Mouse (Mus musculus) heart, postnatal 10 days (tissue): ENCODE results near the gene Qsox1. TPM values are rescaled to one million over a fixed set of nuclear protein-coding genes. Genes with fewer than 3 reads are reported as not detected.

Experiments used
- DNase-seq, 2 experiments: peaks; one replicate each; pipeline ENCODE4 v3.0.0; 2021
- intact Hi-C: fragments of 180-260 bp; cut with DNase I; formaldehyde crosslinking; loops from one replicate; pipeline ENCODE4 v1.15.1; 2025
- total RNA-seq, 2 experiments: library from RNA; stranded (reverse); gene quantifications; 2 replicates each; pipeline ENCODE4 v1.2.3; 2021

Gene Qsox1
- total RNA-seq, 2 experiments from 2014 or later, result 64.9 to 69.7 TPM

GRCm38 (mm10) chr1:155801014-155801991, 11.4 kb downstream of the Qsox1 start:
- intact Hi-C loops, result no loop called here
- no peak for DNase-seq

GRCm38 (mm10) chr1:155798000-155798399, 14.7 kb downstream of the Qsox1 start:
- intact Hi-C loops, result no loop called here
- DNase-seq, result no peak

DNA sequence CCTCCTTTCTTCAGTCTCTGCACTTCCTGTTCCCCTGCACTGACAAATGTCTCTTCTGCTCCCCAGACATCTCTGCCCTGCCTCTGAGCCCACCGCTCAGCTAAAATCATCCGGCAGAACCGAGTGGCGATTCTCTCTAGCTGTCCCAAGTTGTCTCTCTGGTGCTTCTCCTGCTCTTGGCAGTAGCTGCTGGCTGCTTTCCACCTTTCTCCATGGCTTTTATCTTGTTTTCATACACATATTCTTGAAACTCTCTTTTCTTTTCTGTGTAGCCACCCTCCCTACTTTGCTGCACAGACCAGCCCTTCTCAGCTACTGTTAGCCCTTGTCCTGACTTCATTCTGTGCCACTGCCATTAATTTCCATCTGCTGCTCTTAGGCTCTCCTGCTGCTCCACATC, 15.3 kb downstream of the Qsox1 start:
- peak; percentile 30 to 50 for DNase-seq
- intact Hi-C loops, result no loop called here

DNA sequence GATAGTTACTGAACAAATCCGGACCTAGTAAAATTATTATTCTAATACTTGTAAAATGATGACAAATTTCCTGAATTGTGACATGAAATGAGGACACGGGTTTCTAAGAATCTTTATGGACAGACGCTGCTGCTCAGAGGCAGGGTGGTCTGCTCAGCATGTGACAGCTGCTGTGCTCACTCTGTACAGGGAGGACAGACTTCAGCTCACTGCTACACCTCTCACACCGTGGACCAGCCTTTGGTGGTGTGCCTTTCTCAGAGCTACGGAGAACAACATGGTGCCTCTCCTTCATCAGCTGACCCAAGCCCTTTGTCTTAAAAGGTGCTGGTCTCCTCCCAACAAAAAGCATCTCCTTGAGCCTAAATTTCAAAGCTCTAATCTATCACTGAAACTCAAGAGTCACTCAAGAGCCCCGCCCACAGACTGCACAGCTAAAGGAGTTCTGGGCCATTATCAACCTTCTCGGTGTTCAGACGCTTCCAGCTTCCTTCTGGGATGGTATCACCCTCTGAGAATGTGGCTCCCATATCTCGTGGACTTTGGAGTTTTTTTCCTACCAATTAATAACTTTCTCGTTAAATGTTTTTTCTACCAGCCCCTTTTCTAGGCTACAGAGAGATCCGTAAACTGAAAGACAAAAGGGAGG, 15.8 kb downstream of the Qsox1 start:
- intact Hi-C loops, result no loop called here
- DNase-seq, result no peak

DNA sequence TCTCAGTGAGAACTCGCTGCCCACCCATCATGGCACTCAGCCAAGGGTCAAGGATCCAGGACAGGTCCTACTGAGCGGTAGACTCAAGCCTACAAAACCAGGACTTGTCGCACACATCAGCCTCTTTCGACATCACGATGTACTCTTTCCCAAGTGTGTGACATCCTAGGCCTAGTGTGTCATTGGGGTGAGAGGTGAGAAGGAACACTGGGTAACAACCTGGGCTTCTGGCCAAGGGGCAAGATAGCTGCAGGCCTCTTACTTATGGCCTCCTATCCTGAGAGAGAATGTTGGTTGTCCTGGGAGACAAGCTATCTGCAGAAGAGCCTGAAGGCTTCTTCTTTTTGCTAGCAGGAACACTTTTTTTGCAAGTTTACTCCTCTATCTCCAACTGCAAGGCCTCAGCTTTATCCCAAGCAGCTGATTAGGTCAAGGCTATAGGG, 16.9 kb downstream of the Qsox1 start:
- peak; percentile 22 to 34 for DNase-seq
- intact Hi-C loops, result no loop called here

DNA sequence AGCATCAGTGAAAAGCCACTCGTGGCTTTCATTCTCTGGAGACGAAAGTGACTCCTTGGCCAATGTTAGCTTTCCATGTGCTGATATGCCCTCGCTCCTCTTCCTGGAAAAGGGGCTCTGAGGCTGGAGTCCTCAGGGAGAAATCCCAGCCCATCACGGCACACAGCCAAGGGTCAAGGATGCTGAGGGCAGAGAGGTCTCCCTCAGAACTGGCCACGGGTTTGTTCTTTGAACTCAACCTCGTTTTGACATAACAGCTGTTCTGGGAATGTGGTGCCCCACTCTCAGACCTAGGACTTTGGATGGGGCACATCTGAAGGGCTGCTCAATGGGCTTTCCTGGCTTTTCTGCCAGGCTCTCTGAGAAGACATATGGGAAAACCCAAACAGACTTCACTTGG, 17.8 kb downstream of the Qsox1 start:
- intact Hi-C loops, result loop anchor here (5.0 kb wide), 1 partner anchor 67 kb away; no protein-coding TSS in a partner anchor
- no peak for DNase-seq

GRCm38 (mm10) chr1:155791919-155792318, 20.8 kb downstream of the Qsox1 start:
- intact Hi-C loops, result loop anchor here (5.0 kb wide), 1 partner anchor 70 kb away; no protein-coding TSS in a partner anchor
- DNase-seq, result no peak

DNA sequence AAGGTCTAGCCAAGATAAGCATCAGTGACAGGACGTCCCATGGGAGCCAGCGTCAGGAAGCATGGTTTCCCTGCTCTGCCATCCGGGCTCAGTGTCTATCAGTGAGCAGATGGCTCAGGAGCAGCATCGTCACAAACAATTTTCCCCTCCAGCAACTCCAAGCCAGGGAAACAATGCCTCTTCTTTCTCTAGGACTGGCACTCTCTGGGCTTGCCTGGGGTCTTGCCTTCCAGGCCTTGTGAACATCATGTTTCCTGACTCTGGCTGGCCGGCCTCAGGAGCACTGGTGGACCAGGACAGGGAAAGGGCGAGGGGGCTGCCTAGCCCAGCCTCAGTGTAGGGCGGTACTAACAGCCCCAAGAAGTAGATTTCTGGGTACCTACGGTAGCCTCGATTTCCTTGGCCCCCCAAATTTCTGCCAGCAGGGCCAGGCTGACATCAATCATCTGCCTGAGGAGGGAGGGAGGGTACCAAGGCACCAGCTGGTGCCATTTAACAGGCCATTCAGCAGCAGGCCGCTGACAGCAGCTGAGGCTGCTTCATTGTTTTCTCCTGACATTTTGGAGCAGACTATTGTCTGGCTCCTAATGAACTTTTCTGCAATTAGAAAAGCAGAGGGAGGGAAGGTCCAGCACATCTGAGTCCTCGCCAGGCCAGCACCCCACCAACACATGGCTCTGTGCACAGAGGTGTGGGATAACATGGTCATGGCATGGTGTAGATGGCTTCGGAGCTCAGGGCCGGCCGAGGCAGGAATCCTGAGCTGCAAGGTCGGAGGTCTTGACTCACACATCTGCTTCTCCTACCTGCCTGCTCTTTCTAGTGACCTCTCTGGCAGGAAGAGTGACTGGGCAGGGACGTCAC, 22.3 kb downstream of the Qsox1 start:
- intact Hi-C loops, result loop anchor here (5.0 kb wide), 1 partner anchor 72 kb away; no protein-coding TSS in a partner anchor
- DNase-seq, result no peak

- no peak for DNase-seq
- intact Hi-C loops, result loop anchor here (1.0 kb wide), 1 partner anchor 210 kb away; no protein-coding TSS in a partner anchor
Measured at GRCm38 (mm10) chr1:155785886-155786285, 26.8 kb downstream of the Qsox1 start.

DNA sequence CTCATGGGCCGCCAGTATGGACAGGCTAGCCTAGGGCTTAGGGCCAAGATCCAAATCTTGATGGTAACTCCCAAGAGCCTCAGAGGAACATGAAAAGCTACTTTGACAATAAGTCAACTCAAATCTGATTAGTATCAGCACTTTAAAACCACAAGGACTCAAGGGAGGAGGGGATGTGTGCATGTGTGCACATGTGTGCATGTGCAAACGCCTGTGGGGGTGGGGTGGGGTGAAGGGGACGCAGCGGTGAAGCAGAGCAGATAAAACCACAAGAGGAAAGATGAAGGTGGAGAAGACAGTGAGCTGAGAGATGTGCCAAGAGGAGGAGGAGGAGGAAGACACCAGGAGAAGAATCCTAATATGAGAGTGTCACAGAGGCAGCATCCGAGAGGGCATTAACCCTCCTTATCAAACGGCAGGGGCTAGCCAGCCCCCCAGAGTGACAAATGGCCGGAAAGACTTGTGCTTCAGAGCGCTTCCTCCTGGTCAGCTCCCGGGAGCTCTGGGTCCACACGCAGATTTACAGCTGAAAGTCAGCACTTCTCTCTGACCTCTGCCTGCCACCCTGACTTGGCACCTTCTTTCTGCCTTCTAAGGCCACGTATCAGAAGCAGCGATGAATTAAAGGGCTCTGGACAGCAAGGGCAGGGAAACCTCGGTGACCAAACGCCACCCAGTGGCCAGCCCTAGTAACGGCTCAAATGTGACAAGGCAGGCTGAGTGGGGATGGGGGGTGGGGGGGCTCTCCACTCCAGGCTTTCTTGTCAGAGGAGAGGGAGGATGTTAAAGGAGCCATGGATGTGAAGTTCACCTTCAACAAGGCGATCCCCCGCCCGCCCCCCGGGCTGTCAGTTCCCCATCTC, 28.1 kb downstream of the Qsox1 start:
- intact Hi-C loops, result loop anchor here (1.0 kb wide), 1 partner anchor 208 kb away; no protein-coding TSS in a partner anchor
- DNase-seq, result peak; percentile 54 to 75

GRCm38 (mm10) chr1:155782382-155782781, 30.3 kb downstream of the Qsox1 start:
- no peak for DNase-seq
- intact Hi-C loops, result no loop called here

- intact Hi-C loops, result no loop called here
- DNase-seq, result no peak
Measured at GRCm38 (mm10) chr1:155777641-155778625, 34.8 kb downstream of the Qsox1 start.

- intact Hi-C loops, result no loop called here
- no peak for DNase-seq
Measured at GRCm38 (mm10) chr1:155759167-155759566, 53.5 kb downstream of the Qsox1 start.

GRCm38 (mm10) chr1:155758711-155759110, 54.0 kb downstream of the Qsox1 start:
- DNase-seq, result no peak

DNA sequence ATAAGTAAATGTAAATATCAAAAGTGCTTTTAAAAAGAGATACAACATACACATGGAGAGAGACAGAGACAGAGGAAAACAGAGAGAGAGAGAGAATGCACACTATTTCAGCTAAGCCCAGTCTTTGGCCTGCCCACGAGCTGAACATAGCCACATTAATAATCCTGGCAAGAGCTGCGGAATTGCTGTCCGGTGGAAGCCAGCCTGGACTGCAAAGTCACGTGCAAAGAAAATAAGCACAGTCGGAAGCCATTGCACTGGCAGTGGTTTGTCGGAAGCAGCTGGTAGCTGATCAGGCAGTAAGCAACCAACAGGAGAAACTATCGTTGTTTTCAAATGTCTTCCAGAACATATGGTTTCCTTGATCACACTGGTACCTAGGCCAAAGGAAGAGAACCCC, 55.1 kb downstream of the Qsox1 start:
- DNase-seq, result peak in 1 of 2 experiments; percentile 20
- intact Hi-C loops, result no loop called here

More at GRCm38 (mm10) chr1:155758711-155759110, 54.0 kb downstream of the Qsox1 start:
- intact Hi-C loops, result no loop called here

DNA sequence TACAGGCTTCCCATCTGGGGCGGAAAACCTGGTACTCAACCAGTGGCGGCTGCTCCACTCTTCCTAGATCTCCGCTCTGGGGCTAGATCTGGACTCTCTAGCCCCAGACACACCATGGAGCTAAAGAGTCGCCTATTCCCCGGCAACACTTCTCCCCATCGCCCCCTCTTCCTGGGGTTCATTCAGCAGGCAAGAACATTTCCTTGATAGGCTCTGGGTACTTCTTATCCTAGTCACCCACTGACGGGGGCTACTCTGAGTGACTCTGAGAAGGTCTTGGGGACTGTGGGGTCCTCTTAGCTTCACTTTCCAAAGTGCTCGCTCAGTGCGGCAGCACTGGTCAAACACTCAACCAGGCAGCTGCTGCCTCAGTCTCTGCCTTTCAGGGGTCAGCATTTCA, 59.3 kb downstream of the Qsox1 start:
- DNase-seq, result no peak
- intact Hi-C loops, result no loop called here

DNA sequence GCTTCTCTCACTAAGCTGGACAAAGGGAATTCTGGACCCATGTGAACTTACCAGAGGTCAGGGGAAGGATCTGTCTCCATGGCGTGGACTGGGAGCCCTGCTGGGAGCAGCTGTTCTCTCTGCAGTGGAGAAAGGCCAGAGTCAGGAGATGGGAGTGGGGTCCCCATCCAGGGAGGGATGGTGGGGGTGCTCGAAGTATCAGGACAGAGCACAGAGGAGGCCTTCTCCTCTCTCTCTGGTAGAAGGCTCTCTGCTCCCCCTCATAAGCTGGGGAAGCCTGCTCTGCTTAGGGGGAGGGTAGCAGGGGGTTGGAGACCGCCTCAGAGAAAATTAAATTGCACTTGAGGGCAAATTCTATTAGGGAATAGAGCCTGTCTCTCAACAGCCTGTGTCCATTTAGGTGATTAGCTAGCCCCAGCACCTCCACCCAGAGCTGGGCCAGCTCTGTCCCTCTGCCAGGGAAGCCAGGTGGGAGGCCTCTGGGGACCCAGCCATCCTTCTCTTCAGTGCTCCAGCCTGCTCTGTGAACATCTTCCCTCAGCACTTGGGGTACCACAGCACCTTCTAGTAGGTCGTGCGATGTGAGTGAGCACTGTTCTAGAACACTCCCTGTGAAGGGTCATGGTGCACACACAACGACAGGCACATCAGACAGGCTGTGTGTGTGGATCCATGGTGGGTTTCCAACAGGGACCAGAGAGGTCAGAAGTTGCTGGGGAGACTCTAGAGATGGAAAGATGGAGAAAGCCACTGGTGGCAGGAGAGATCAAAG, 61.0 kb downstream of the Qsox1 start, which contains the start of gene Lhx4:
Gene Lhx4, minus strand, starts transcription at position 201 of the 772 bp plus-strand sequence.
- intact Hi-C loops, result no loop called here
- no peak for DNase-seq
